In genomic region chr7:19320637-19321036, GRCm38 (mm10) we compare ENCODE assay signal across 8 mouse cellular contexts. TPM values are rescaled to one million over a fixed set of nuclear protein-coding genes. Genes with fewer than 3 reads are reported as not detected.
A peak's percentile ranks its signal among the peaks of the same experiment; 100 is the strongest.
DNase-seq lines count a peak whose midpoint lies in the region; ATAC-seq and TF ChIP-seq lines count a peak whose summit lies in the region.

No protein-coding gene starts in this region.

- H3K9ac ChIP-seq in kidney, embryonic 14.5 days (ENCODE audit: low read depth, low read length): peak overlapping the region; percentile 40; the same call in 1 of the 2 replicates
- H3K9ac ChIP-seq in embryonic facial prominence, embryonic 15.5 days: no peak overlapping the region

- 39% methylated on average over 7 of the region's 7 CpGs for WGBS in kidney, embryonic 14.5 days
- WGBS in kidney, adult 2 months: 28% methylated on average over 7 of the region's 7 CpGs
- WGBS in embryonic facial prominence, embryonic 15.5 days: 39% methylated on average over 7 of the region's 7 CpGs
- 46% methylated on average over 7 of the region's 7 CpGs for WGBS in limb, embryonic 10.5 days

- TF ChIP-seq POLR2A in kidney, adult 2 months (IDR thresholded peaks at IDR 0.05; ENCODE audit: low read depth, low read length): no peak

- ATAC-seq in kidney, embryonic 14.5 days (ENCODE audit: low FRiP score, low TSS enrichment): no peak
- no peak for ATAC-seq in embryonic facial prominence, embryonic 15.5 days (ENCODE audit: insufficient number of reproducible peaks, low FRiP score, low TSS enrichment, low read depth)

- H3K9me3 ChIP-seq in kidney, embryonic 14.5 days (ENCODE audit: control insufficient read depth, low read length): no peaks in the 10 kb centered on the region
- H3K9me3 ChIP-seq in embryonic facial prominence, embryonic 15.5 days (replicated peaks): no peaks in the 10 kb centered on the region
- H3K9me3 ChIP-seq in limb, embryonic 10.5 days (replicated peaks): no peaks in the 10 kb centered on the region

- no peak for TF ChIP-seq CTCF in kidney, adult 2 months (conservative IDR thresholded peaks at IDR 0.05; ENCODE audit: insufficient read depth, insufficient read length, low read depth, low read length)

- no peaks in the 10 kb centered on the region for H3K36me3 ChIP-seq in kidney, embryonic 14.5 days (ENCODE audit: control insufficient read depth, insufficient read depth, low read length)
- no peaks in the 10 kb centered on the region for H3K36me3 ChIP-seq in kidney, adult 2 months (ENCODE audit: control insufficient read depth, insufficient read depth, low read length)
- no peaks in the 10 kb centered on the region for H3K36me3 ChIP-seq in embryonic facial prominence, embryonic 15.5 days
- no peaks in the 10 kb centered on the region for H3K36me3 ChIP-seq in limb, embryonic 10.5 days

- no peak overlapping the region for H3K27ac ChIP-seq in kidney, embryonic 14.5 days (ENCODE audit: low read depth, low read length)
- H3K27ac ChIP-seq in kidney, adult 2 months (ENCODE audit: insufficient read depth, low read depth, low read length): no peak overlapping the region
- H3K27ac ChIP-seq in embryonic facial prominence, embryonic 15.5 days (replicated peaks): no peak overlapping the region
- H3K27ac ChIP-seq in limb, embryonic 10.5 days: no peak overlapping the region

- peak overlapping the region; percentile 65 for H3K4me2 ChIP-seq in kidney, embryonic 14.5 days (replicated peaks; ENCODE audit: low read depth, low read length)
- peak overlapping the region; percentile 90 for H3K4me2 ChIP-seq in embryonic facial prominence, embryonic 15.5 days (replicated peaks)

- H3K4me3 ChIP-seq in kidney, embryonic 14.5 days (ENCODE audit: low read length): peak overlapping the region; percentile 36; the same call in 1 of the 2 replicates
- no peak overlapping the region for H3K4me3 ChIP-seq in kidney, adult 2 months (ENCODE audit: insufficient read depth, low read depth, low read length)
- H3K4me3 ChIP-seq in embryonic facial prominence, embryonic 15.5 days (replicated peaks): no peak overlapping the region; the same call in 1 of the 2 replicates
- H3K4me3 ChIP-seq in limb, embryonic 10.5 days: peak overlapping the region; percentile 52; the same call in 1 of the 2 replicates

- DNase-seq in kidney, adult 2 months: no peak
- DNase-seq in limb, embryonic 10.5 days (ENCODE audit: low spot score): no peak
- DNase-seq in natural killer cell, adult 2 months (ENCODE audit: low spot score in 2 of 2): peak; percentile 21 to 42
- no peak for DNase-seq in left cerebral cortex, adult 8-10 months (ENCODE audit: low spot score in 2 of 2)
- DNase-seq in frontal cortex, postnatal 14 days (ENCODE audit: low spot score in 2 of 2): no peak
- no peak for DNase-seq in cerebellum, postnatal 4 days (ENCODE audit: low spot score in 2 of 2)

- H3K27me3 ChIP-seq in kidney, embryonic 14.5 days (ENCODE audit: control insufficient read depth, insufficient read depth, low read length): peaks cover 10% of the 10 kb centered on the region; the same call in 1 of the 2 replicates
- no peaks in the 10 kb centered on the region for H3K27me3 ChIP-seq in kidney, adult 2 months (replicated peaks; ENCODE audit: control insufficient read depth, insufficient read depth, low read length)
- peaks cover 10% of the 10 kb centered on the region; the same call in 1 of the 2 replicates for H3K27me3 ChIP-seq in embryonic facial prominence, embryonic 15.5 days
- peaks cover 70% of the 10 kb centered on the region for H3K27me3 ChIP-seq in limb, embryonic 10.5 days (ENCODE audit: low read depth, poor library complexity, severe bottlenecking)

- H3K4me1 ChIP-seq in kidney, embryonic 14.5 days (ENCODE audit: control insufficient read depth, insufficient read depth, low read length): 0 out of 2 replicates have a peak, but pooled peaks cover 4% of the 10 kb centered on the region
- peaks cover 7% of the 10 kb centered on the region; the same call in 1 of the 2 replicates for H3K4me1 ChIP-seq in kidney, adult 2 months (ENCODE audit: control insufficient read depth, insufficient read depth, low read length)
- peaks cover 17% of the 10 kb centered on the region for H3K4me1 ChIP-seq in embryonic facial prominence, embryonic 15.5 days
- peaks cover 15% of the 10 kb centered on the region for H3K4me1 ChIP-seq in limb, embryonic 10.5 days

RNA-seq across cellular contexts. Expression of gene Fosb, which starts 10.8 kb away (rescaled TPM):
- polyA plus RNA-seq in kidney, embryonic 14.5 days (2014; fragmentation: Nextera tagmentation; extraction: Ambion mirVana): 0.14 and 0.20 TPM in 2 replicates
- 0.17 and 0.19 TPM in 2 replicates for polyA plus RNA-seq in kidney, adult 2 months (2012; rRNA removed)
- 0.21 and 0.69 TPM in 2 replicates for polyA plus RNA-seq in embryonic facial prominence, embryonic 15.5 days (2015; fragmentation: Nextera tagmentation; extraction: Ambion mirVana)
- polyA plus RNA-seq in limb, embryonic 10.5 days (2016; fragmentation: Nextera tagmentation; extraction: Ambion mirVana): 0.04 and 0.11 TPM in 2 replicates
- 10 to 100 TPM; 11.1 to 15.1 (median 13.8) TPM for total RNA-seq in left cerebral cortex, adult 8-10 months (2022)

RNA-seq across cellular contexts. Expression of gene Ercc1, which starts 23.9 kb away (rescaled TPM):
- polyA plus RNA-seq in kidney, embryonic 14.5 days (2014; fragmentation: Nextera tagmentation; extraction: Ambion mirVana): 95.2 and 102 TPM in 2 replicates
- polyA plus RNA-seq in kidney, adult 2 months (2012; rRNA removed): 27.6 and 31.9 TPM in 2 replicates
- 83.0 and 85.5 TPM in 2 replicates for polyA plus RNA-seq in embryonic facial prominence, embryonic 15.5 days (2015; fragmentation: Nextera tagmentation; extraction: Ambion mirVana)
- polyA plus RNA-seq in limb, embryonic 10.5 days (2016; fragmentation: Nextera tagmentation; extraction: Ambion mirVana): 97.8 and 101 TPM in 2 replicates
- total RNA-seq in left cerebral cortex, adult 8-10 months (2022): 10 to 100 TPM; 34.9 to 42.8 (median 38.6) TPM

RNA-seq across cellular contexts. Expression of gene Rtn2, which starts 38.2 kb away (rescaled TPM):
- 5.4 and 5.7 TPM in 2 replicates for polyA plus RNA-seq in kidney, embryonic 14.5 days (2014; fragmentation: Nextera tagmentation; extraction: Ambion mirVana)
- 7.6 and 19.1 TPM in 2 replicates for polyA plus RNA-seq in kidney, adult 2 months (2012; rRNA removed)
- polyA plus RNA-seq in embryonic facial prominence, embryonic 15.5 days (2015; fragmentation: Nextera tagmentation; extraction: Ambion mirVana): 39.2 and 41.9 TPM in 2 replicates
- 5.5 and 5.6 TPM in 2 replicates for polyA plus RNA-seq in limb, embryonic 10.5 days (2016; fragmentation: Nextera tagmentation; extraction: Ambion mirVana)
- 100 to 1,000 TPM; 108 to 133 (median 114) TPM for total RNA-seq in left cerebral cortex, adult 8-10 months (2022)

RNA-seq across cellular contexts. Expression of gene Cd3eap, which starts 38.6 kb away (rescaled TPM):
- 21.9 and 26.8 TPM in 2 replicates for polyA plus RNA-seq in kidney, embryonic 14.5 days (2014; fragmentation: Nextera tagmentation; extraction: Ambion mirVana)
- polyA plus RNA-seq in kidney, adult 2 months (2012; rRNA removed): 5.3 and 5.9 TPM in 2 replicates
- 30.4 and 32.0 TPM in 2 replicates for polyA plus RNA-seq in embryonic facial prominence, embryonic 15.5 days (2015; fragmentation: Nextera tagmentation; extraction: Ambion mirVana)
- 28.3 and 31.4 TPM in 2 replicates for polyA plus RNA-seq in limb, embryonic 10.5 days (2016; fragmentation: Nextera tagmentation; extraction: Ambion mirVana)
- 10 to 100 TPM; 16.3 to 20.4 (median 17.4) TPM for total RNA-seq in left cerebral cortex, adult 8-10 months (2022)

RNA-seq across cellular contexts. Expression of gene Ppp1r13l, which starts 38.9 kb away (rescaled TPM):
- 5.4 and 7.8 TPM in 2 replicates for polyA plus RNA-seq in kidney, embryonic 14.5 days (2014; fragmentation: Nextera tagmentation; extraction: Ambion mirVana)
- 5.9 and 6.8 TPM in 2 replicates for polyA plus RNA-seq in kidney, adult 2 months (2012; rRNA removed)
- 17.2 and 22.7 TPM in 2 replicates for polyA plus RNA-seq in embryonic facial prominence, embryonic 15.5 days (2015; fragmentation: Nextera tagmentation; extraction: Ambion mirVana)
- 6.5 and 7.0 TPM in 2 replicates for polyA plus RNA-seq in limb, embryonic 10.5 days (2016; fragmentation: Nextera tagmentation; extraction: Ambion mirVana)
- total RNA-seq in left cerebral cortex, adult 8-10 months (2022): 1 to 10 TPM; 3.9 to 7.7 (median 5.9) TPM

Comparison
In these comparisons a context has a peak if more than half of its experiments do, and no peak if none do; other contexts are left out.
1. H3K4me3 ChIP-seq: peak in kidney, embryonic 14.5 days (single experiment) and limb, embryonic 10.5 days (single experiment); none in kidney, adult 2 months (single experiment) and embryonic facial prominence, embryonic 15.5 days (single experiment).
2. DNase-seq: peak in natural killer cell, adult 2 months (2 of 2); none in kidney, adult 2 months (single experiment), limb, embryonic 10.5 days (single experiment), left cerebral cortex, adult 8-10 months (0 of 2), frontal cortex, postnatal 14 days (0 of 2) and cerebellum, postnatal 4 days (0 of 2).